Mouse (Mus musculus) stomach, adult 2 months (tissue): ENCODE data around the gene Vsx2. TPM values are rescaled to one million over a fixed set of nuclear protein-coding genes. Genes with fewer than 3 reads are reported as not detected.

Experiments
- polyA plus RNA-seq: library from polyadenylated mRNA; depleted of rRNA; stranded (reverse); fragments of >200 nt; gene quantifications from 2 replicates; pipeline ENCODE4 v1.2.3, GENCODE M21; 2012; rRNA removed

Vsx2 gene
- polyA plus RNA-seq, result not detected in 2 replicates

GRCm38 (mm10) chr12:84569336-84569970 lies at the start of gene Vsx2:
Gene Vsx2 (plus strand): TSS chr12:84569762.

GRCm38 (mm10) chr12:84616977-84617630 lies 47.5 kb downstream of the Vsx2 start, which contains the start of gene Abcd4:
Gene Abcd4 (minus strand): TSS chr12:84617413.

GRCm38 (mm10) chr12:84640654-84641053 lies 71.1 kb downstream of the Vsx2 start, which contains the start of gene Vrtn:
Gene Vrtn (plus strand): TSS chr12:84641019.

Other genes with a start within 250 kb of the Vsx2 start
- gene Coq6, start 208.1 kb upstream of the Vsx2 start, polyA plus RNA-seq, result 19.0 and 23.1 TPM in 2 replicates
- gene Fam161b, start 207.9 kb upstream of the Vsx2 start, polyA plus RNA-seq, result 0.31 and 0.45 TPM in 2 replicates
- gene Entpd5, start 160.7 kb upstream of the Vsx2 start, polyA plus RNA-seq, result 4.5 and 6.2 TPM in 2 replicates
- not detected in 2 replicates for gene Bbof1, start 160.7 kb upstream of the Vsx2 start, polyA plus RNA-seq
- gene Rnf113a2, start 152.6 kb upstream of the Vsx2 start, polyA plus RNA-seq, result 0.17 and 0.57 TPM in 2 replicates
- 4.3 and 6.6 TPM in 2 replicates for gene Aldh6a1, start 118.8 kb upstream of the Vsx2 start, polyA plus RNA-seq
- gene Lin52, start 118.3 kb upstream of the Vsx2 start, polyA plus RNA-seq, result 1.6 and 2.8 TPM in 2 replicates
- gene Abcd4, start 47.7 kb downstream of the Vsx2 start, polyA plus RNA-seq, result 12.8 and 14.0 TPM in 2 replicates
- not detected in 2 replicates for gene Vrtn, start 71.3 kb downstream of the Vsx2 start, polyA plus RNA-seq
- gene Syndig1l, start 129.1 kb downstream of the Vsx2 start, polyA plus RNA-seq, result not detected in 2 replicates
- 47.4 and 53.2 TPM in 2 replicates for gene Npc2, start 203.4 kb downstream of the Vsx2 start, polyA plus RNA-seq
- 14.3 and 14.4 TPM in 2 replicates for gene Isca2, start 203.5 kb downstream of the Vsx2 start, polyA plus RNA-seq